In the genomic region with DNA sequence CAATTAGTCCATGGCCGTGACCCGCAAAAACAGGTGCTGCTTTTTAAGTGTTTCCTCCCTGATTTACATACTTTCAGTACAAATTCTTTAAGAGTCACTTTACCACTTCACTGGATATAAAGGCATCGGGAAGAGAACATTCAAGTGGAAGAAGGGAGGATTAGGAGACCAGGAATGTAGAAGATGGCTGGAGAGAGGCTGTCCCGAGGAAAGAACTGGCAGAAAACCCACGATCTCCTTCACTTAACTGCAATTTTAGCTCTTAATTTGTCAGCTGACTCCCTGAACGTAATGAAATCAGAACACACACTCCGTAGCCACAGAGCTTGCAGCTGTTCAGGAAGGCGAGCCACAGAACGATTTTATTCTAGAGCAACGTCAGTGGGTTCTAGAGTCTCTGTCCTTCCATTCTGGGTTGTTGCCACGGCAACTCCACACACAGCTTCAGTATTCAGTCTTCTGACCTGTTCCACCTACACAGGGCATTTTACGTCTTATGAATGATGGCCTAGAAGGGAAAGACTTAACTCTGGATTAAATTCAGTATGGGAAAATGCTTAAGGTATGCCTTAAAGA, we compare ENCODE assay signal across 13 mouse cellular contexts.
"Had no signal": no experiment of that assay in that cellular context is flagged by ENCODE, and none has a peak within 500 bp of the region (broad histone marks: within the 10 kb centered on the region; RNA-seq: fewer than 3 reads in every experiment).

No protein-coding gene starts in this region.

- H3K27me3 ChIP-seq: liver, embryonic 13.5 days; midbrain, embryonic 13.5 days had no signal

- DNase-seq: kidney, adult 9 months; kidney, postnatal 10 days; kidney, postnatal 36 days; layer of hippocampus, postnatal 36 days; liver, embryonic 13.5 days; lung, adult 2 months; thymus, postnatal 25 days had no signal

- H3K9me3 ChIP-seq: liver, embryonic 13.5 days; megakaryocyte, embryonic 14.5 days; midbrain, embryonic 10.5 days; midbrain, embryonic 13.5 days had no signal

- H3K4me1 ChIP-seq: liver, embryonic 13.5 days; megakaryocyte, embryonic 14.5 days; midbrain, embryonic 10.5 days; midbrain, embryonic 13.5 days had no signal

- H3K9ac ChIP-seq: liver, embryonic 13.5 days; midbrain, embryonic 13.5 days had no signal

- H3K4me2 ChIP-seq: liver, embryonic 13.5 days; midbrain, embryonic 13.5 days had no signal

- ATAC-seq: intestine, postnatal 0 days; midbrain, embryonic 13.5 days; midbrain, embryonic 16.5 days had no signal

- H3K36me3 ChIP-seq: liver, embryonic 13.5 days; midbrain, embryonic 10.5 days; midbrain, embryonic 13.5 days had no signal

- H3K27ac ChIP-seq: left cerebral cortex, adult 2 months; liver, embryonic 13.5 days; midbrain, embryonic 10.5 days; midbrain, embryonic 13.5 days had no signal

- H3K4me3 ChIP-seq: left cerebral cortex, adult 2 months; liver, embryonic 13.5 days; megakaryocyte, embryonic 14.5 days; midbrain, embryonic 10.5 days; midbrain, embryonic 13.5 days had no signal
